Comparison of ENCODE assay signal across 15 mouse cellular contexts in the genomic region with DNA sequence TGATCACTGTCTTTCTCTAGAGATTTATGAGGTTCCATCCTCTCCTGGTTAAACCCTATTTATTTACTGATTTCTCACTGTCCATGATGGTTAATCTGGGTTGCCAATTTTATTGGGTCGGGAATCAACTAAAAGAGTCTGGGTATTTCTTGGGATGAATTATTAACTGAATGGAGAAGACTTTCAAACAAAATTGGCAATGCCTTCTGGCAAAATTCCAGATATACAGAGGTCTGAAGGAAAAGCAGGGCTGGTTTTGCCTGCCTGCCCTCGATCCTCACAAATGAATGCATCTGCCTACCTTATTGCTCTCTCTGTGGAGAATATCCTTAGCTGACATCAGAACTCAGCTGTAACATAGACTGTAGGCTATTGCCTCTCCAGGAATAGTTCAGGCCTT. TPM values are rescaled to one million over a fixed set of nuclear protein-coding genes. Genes with fewer than 3 reads are reported as not detected.
"Had no signal": no experiment of that assay in that cellular context is flagged by ENCODE, and none has a peak within 500 bp of the region (broad histone marks: within the 10 kb centered on the region; RNA-seq: fewer than 3 reads in every experiment).

No protein-coding gene starts in this region.

- H3K4me1 ChIP-seq: intestine, embryonic 15.5 days; limb, embryonic 12.5 days; limb, embryonic 15.5 days; liver, embryonic 12.5 days; liver, embryonic 15.5 days had no signal

- ATAC-seq: intestine, embryonic 15.5 days; liver, embryonic 12.5 days had no signal

- H3K9me3 ChIP-seq: intestine, embryonic 15.5 days; limb, embryonic 12.5 days; limb, embryonic 15.5 days; liver, embryonic 12.5 days; liver, embryonic 15.5 days had no signal

- H3K27ac ChIP-seq: intestine, embryonic 15.5 days; kidney, postnatal 0 days; limb, embryonic 12.5 days; limb, embryonic 15.5 days; liver, embryonic 12.5 days; liver, embryonic 15.5 days had no signal

- H3K4me3 ChIP-seq: intestine, embryonic 15.5 days; limb, embryonic 12.5 days; limb, embryonic 15.5 days; liver, embryonic 12.5 days; liver, embryonic 15.5 days had no signal

- H3K36me3 ChIP-seq: intestine, embryonic 15.5 days; limb, embryonic 12.5 days; limb, embryonic 15.5 days; liver, embryonic 12.5 days; liver, embryonic 15.5 days had no signal

- DNase-seq: left cerebral cortex, postnatal 4 days; lung, adult 2 months; lung, postnatal 14 days; lung, postnatal 4 days; midbrain, embryonic 14.5 days; thymus, adult 18-20 months; thymus, postnatal 36 days had no signal

- H3K27me3 ChIP-seq: liver, embryonic 15.5 days had no signal

- H3K9ac ChIP-seq: intestine, embryonic 15.5 days; limb, embryonic 12.5 days; limb, embryonic 15.5 days; liver, embryonic 12.5 days; liver, embryonic 15.5 days had no signal

- H3K4me2 ChIP-seq: intestine, embryonic 15.5 days; limb, embryonic 12.5 days; limb, embryonic 15.5 days; liver, embryonic 12.5 days; liver, embryonic 15.5 days; midbrain, embryonic 11.5 days had no signal

RNA-seq across cellular contexts. Expression of gene Rai2, which starts 54.9 kb away (rescaled TPM):
- total RNA-seq: megakaryocyte-erythroid progenitor cell, adult 5-6 weeks had no signal
